Mouse (Mus musculus) R1 (cell line): ENCODE results near the gene Cdh24.
"Not testable (repeated sequence)": the region's sequence is repeated elsewhere in the genome, so short reads cannot be mapped to it uniquely, and the experiment has no call there.

ENCODE experiments used
- DNase-seq: peaks from one replicate; pipeline ENCODE4 v3.0.0-alpha.2; 2018; ENCODE audit warnings: low read depth, low spot score

Cdh24 gene

DNA sequence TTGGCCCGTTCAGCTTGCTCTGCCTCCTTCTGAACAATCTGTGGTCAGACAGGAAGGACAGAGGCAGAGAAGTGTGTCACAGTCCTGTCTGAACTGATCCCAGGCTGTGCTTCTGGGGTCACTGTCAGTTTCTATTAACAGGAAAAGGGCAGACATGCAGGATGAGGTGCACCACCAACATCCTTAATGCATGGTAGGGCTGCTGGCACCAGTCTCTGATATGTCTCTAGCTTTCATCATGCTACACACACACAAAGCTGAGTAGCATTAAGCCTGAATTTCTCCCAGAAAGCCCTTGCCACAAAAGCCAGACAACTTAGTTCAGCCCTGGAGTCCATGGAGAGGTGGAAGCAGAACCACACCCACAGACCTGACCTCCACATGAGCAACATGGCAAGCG lies 1.8 kb upstream of the Cdh24 start:
- no peak for DNase-seq

DNA sequence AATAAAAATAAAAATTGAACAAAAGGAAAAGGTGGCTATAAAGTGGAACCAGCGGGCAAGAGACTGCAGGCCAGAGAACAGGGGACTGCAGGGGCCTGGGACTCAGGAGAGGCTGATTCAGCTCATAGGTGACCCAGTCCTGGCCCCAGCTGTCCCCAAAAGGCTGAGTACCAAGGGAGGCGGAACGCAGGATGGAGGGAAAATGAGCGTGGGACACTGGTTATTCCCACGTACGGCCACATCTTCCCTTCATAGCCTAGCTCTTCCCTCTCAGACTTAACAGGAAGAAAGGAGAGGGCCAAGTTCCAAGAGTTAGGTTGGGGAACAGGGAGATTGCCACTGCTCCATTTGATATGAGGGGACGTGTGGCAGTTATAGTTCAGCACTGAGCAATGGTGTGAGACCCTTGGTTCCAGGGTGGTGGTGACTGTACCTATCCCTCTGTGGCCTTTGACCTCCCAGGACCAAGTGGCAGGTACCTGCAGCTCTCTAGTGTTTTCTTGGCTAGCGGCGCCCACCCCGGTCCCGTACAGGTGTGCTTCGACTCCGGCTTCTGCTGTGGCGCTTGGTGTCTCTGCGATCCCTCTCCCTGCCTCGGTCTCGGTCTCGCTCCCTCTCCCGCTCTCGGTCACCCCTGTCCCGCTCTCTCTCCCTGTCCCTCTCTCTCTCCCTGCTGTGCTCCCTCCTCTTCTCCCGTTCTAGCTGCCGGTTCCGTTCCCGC lies 1.2 kb upstream of the Cdh24 start:
- no peak for DNase-seq

DNA sequence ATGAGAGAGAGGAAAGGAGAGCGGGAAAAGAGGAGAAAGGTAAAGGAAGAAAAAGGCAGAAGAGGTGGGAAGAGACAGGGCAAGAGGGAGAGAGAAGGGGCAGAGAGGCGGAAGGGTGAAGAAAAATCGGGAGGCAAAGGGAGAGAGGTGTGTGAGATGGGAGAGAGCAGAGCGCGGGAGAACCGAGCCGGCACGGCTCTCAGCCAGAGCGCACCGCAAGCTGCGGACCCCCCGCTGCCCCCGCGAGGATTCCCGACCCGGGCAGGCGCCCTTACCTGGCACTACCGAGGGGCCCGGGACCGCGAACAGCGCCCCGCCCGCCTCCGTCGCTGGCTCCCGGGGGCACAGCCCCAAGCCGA lies 239 bp downstream of the Cdh24 start, which contains the start of gene Gm17606:
Gene Gm17606, plus strand, starts transcription at position 7 of the 359 bp plus-strand sequence.
- no peak for DNase-seq

DNA sequence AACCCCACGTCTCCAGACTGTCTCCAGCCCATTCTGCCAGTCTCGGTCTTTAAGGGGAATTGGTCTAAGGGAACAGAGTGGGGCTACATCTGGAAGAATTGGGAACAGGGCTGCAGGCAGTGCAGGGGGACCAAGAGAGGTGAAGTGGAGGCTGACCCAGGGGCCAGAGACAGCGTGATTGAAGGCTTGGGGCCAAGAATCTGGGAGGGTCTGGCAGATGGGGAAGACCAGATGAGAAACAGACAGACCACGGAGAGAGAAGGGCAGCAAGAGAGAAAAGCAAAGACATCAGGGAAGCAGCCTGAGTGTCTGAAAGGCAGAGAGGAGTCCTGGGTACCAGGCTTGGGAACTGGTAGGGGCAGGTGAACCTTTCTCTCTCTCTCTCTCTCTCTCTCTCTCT lies 1.0 kb downstream of the Cdh24 start:
- no peak for DNase-seq

DNA sequence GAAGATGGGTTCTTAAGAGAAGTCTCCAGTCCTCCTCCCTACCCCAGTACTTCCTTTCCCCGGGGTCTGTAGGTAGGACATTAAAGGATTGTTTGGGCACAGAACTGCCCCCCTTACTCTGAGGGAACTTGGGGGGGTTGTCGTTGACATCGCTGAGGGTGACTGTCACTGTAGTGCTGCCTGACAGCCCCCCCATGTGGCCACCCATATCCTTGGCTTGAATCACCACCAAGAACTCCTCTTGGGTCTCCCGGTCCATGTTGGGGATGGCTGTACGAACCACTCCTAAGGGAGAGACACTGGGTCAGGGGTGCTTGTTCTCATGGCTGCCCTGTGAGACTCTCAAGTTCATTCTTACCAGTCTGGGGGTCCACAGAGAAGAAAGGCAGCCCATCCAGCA lies 3.0 kb downstream of the Cdh24 start:
- no peak for DNase-seq

DNA sequence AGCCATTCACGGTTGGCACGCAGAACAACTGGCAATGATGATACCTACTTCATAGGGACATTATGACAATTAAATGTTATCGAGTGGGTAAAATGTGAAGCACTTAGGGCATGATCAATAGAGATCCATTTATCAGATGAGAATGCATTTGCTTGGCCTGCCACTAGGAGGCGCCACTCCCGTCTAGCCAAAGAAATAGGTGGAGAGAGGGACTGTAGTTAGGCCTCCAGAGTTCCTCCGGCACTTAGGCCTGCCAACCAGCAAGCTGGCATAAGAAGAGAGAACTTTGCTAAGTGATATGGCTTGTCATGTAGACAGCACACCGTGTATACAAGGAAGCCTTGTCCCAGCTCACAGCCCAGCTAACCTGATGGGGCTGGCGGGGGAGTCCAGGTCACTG lies 4.2 kb downstream of the Cdh24 start:
- peak; percentile 75 for DNase-seq

DNA sequence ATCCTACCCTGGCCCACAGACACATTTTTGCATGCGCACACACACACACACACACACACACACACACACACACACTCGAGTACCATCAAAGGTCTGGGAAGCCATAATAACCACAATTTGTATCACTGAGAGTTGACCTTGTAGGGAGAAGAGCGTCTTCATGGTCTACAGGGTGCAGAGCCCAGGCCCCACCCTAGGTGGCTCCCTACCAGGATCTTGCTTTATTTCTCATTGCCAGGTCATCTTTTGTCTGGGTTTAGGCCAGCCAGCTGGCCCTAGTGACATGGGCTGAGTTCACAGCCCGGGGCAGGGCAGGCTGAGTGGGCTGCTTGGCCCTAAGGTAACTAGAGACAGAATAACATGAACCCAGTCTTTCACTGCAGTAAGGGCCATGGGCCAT lies 7.0 kb downstream of the Cdh24 start:
- DNase-seq = no peak

DNA sequence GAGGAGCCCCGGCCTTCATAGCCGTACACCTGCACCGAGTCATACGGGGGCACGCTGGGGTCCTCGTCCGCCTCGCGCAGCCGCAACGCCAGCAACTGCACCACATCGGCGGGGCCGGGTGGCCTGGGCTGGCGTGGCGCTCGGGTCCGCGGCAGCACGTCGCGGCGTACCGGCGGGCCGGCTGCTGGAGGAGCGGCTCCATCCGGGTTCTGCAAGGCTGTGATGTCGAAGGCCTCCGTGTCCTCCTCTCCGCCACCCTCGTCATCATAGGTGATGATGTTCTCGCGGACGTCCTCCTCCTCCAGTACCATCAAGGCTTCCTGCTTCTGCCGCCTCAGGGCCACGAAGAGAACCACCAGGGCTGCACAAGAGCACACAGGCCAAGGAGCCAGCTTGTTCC lies 8.9 kb downstream of the Cdh24 start:
- peak; percentile 61 for DNase-seq

DNA sequence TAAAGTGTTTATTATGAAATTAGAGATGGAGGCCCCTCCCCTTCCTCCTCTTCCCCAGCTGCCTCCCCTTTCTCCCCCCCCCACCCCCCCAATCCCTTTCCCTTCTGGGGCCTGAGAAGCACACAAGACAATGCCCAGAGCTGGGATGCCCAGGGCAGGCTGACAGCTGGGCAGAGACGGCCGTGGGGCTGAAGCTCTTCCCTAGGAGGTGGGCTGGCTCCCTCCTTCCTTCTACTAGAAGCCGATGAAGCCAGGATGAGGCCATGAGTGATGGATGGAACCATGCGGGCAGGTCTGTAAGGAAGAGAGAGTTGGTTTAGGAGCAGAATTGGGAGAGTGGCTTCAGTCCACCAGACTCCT lies 9.9 kb downstream of the Cdh24 start:
- DNase-seq = no peak

DNA sequence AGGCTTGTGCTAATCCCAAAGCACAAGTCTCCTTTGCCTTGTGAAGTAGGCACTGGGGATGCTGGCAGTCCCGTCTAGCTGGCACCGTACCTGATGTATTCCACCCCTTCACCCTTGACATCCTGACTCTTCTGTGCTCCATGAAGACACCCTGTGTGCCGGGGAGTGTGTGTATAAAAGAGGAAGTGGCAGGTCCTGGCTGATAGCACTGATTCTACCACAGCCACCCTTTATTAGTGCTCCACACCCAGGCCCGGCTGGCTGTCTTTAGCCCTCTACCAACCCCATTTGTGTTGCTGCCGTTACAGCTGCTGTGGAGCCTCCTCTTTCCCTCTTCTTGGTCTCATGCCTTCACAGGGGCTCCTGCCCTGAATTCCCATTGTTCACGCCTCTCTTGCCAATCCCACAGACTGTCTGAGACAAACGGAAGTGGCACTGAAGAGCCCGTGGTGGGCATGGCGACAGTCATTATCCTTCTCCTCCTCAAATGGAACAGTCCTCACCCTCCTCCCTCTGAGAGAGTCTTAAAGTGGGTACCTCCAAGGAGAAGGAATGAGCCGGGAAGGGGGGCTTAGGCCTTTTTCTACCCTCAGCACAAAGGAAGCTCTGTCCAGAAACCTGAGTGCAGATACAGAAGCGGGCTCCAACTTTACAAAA lies 10.5 kb downstream of the Cdh24 start:
- DNase-seq = no peak

DNA sequence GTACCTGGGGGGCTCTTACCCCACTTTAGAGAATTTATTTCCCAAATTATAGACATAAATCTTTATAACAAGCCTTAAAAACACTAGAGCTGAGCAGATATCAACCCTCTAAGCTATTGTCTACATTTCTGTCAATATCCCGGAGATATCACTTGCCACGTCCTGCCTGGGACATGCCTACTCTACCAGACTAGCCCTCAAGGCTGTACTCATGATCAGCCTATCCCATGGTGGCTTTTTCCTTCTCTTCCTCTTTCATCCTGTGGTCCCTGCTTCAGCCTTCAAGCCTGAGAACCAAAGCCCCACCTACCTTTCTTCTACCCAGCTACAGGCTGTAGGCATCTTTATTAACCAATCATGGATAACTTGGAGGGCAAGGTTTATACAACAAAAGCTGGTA lies 11.4 kb downstream of the Cdh24 start:
- no peak for DNase-seq

DNA sequence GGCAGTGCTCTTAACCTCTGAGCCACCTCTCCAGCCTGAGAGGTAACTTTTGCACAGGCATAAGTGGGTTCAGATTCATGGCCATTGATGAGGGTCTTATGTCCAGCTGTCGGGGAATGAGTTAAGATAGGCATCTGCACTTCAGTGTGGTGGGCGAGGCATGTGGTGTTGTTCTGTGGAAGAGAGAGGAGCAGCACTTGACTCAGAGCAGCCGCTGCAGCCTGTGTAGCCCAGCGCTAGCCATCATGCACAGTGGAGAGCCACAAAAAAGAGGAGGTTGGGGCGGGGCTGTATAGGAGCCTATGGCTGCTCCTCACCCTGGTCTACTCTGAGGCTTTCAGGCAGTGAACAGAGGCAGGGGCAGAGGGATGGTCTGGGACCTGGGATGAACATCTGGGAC lies 13.1 kb downstream of the Cdh24 start:
- no peak for DNase-seq

DNA sequence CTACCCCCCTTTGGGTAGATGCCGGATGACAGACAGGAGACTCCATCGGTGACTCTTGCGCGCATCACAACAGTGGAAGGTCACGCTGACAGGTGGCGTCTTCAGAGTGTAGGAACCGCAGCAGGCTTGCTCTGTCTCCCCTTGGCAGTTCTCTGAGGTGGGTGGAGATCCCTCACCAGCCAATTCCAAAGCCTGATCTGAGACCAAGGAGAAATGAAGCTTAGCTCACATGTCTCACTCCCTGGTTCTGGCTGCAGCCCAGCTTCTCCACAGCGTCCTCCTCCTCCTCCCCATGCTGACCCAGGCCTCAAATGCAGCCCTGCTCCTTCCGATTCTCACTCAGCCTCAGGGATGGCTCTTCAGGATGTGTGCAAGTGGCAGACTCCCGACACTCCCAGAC lies 16.2 kb downstream of the Cdh24 start:
- DNase-seq = no peak

DNA sequence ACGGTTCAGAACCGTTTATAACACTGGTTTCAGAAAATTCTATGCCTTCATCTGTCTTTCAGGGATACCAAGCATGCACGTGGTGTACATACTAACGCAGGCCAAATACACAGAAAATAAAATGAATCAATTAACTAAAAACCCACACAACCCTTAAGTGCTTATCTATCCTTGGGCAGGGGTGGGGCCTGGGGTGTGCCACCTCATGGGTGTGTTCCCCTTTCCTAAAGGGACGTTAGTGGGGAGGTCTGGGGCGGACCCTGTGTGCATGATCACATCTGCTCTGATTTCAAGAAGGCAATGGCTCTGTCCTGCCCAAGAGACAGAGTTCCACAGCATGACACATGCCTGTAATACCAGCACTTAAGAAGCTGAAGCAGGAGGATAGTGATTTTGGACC lies 17.8 kb downstream of the Cdh24 start:
- DNase-seq = no peak

DNA sequence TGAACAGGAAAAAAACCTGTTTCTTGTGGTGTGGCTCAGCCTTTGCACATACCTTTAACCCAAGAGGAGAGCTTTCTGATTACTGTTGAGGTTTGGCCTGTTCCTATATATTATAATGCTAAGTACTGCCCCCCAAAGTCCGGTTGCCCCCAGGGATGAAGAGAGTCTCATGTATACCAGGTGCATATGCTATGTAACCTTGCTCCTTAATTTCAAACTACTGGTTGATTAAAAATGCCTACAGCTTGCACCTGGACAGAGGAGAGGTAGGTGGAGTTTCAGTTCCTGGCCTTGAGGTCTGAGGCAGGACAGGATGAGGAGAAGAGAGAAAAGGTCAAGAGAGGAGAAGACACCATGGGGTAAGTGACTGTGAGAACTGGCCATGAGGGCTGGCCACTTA lies 20.0 kb downstream of the Cdh24 start, which contains the start of gene Psmb11:
Gene Psmb11, plus strand, starts transcription at position 301 of the 400 bp plus-strand sequence.
- DNase-seq = no peak

DNA sequence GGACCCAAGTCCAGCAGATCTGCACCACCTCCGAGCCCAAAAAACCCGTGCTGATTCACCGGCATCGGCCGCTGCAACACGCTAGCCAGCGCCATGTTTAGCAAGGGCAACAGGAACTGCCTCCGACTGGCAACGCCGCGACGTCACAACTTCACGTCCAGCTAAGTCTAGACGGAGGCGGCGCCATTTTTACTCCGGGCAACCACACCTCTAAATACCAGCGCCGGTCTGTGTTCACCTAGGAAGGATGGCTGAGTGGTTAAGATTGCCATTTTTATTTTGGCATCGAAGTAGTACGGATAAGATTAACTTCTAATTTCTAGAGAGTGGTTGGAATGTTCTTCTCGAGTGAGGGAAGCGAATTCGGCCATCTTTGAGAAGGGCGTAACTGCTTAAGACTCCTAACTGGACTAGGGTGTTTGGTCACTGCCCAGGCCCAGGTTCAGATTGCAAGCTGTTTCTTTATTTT lies 23.2 kb downstream of the Cdh24 start, which contains the start of gene Psmb5:
Gene Psmb5, minus strand, starts transcription at position 126 of the 469 bp plus-strand sequence.
- DNase-seq = peak; percentile 95

DNA sequence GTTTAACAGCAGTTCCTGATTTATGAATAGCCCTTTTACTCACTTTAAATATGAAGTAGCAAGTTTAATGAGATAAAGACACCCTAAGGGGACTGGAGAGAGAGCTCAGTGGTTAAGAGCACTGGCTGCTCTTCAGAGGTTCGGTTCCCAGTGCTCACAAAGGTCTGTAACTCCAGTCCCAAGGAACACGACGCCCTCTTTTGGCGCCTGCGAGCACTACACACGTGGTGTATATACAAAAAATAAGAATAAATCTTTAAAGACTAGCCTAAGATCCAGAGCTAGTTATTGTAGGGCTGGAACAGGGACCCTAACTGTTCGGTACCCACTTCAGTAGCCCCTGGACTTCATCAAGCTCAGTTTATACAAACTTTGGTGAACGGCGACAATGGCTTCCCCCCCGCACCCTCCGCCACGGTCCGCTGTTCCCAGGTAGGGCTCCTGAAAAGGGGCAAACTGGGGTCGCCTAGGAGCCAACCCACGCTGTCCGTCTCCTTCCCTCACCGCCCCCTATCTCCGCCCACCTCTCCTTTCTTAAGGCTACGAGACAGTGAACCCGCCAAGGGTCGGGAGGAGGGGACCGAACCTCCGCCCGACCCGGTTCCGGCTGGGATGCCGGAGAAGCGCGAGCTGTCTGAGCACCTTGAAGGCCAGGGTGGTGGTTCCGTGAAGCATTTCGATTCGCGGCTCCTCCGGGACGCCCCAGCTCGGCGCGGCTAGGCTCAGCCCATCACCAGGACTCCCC lies 23.8 kb downstream of the Cdh24 start:
- peak; percentile 81 for DNase-seq

DNA sequence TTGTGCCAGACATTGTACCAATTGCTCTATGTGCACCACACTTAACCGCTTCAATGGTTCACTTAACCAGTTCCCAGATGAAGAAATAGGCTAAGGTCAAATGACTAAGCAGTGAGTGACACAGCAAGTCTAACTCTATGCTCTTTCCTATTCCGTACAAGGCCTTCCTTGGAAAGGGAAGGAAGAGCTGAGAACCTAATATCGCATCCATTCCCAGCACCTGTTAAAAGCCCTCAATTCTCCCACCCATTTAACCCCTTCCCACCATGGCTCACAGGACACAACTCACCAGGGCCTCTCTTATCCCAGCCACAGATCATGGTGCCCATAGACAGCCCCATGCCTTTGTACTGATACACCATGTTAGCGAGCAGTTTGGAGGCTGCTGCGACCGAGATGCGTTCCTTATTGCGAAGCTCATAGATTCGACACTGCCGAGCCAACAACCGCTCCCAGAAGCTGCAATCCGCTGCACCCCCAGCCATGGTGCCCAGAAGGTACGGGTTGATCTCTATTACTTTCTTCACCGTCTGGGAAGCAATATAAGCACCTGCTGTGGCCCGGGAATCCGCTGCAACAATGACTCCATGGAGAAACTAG lies 24.8 kb downstream of the Cdh24 start:
- DNase-seq = no peak

DNA sequence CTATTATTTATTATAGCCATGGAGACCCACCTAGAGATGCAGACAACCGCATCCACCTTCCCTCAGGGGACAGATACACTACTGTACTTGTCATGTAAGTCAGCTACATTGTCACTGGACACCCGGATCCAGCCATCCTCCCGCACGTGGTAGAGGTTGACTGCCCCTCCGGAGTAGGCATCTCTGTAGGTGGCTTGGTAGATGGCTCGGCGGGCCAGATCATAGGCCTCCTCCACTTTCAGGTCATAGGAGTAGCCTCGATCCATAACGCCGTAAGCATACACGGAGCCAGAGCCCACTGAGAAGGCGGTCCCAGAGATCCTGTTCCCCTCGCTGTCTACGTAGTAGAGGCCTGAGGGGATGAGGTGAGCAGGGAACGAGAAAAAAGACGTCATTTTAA lies 27.0 kb downstream of the Cdh24 start:
- not testable (repeated sequence) for DNase-seq

DNA sequence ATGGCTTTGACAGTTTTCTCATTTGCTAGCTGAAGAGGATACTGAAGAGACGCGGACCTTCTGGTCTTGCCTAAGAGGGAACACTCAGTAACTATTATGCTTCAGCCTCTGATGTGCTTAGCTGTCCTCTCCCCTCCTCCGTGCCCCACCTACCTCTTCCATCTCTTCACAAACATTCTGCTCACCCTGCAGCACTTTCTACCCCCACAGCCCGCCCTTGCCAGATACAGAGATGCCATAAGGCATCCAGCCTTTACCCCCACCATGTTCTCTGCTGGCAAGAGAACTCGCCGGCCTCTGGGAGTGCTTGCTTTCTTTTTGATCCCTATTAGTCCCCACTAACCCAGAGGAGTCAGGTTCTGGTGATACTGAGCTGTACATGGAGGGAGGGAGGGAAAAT lies 30.5 kb downstream of the Cdh24 start:
- DNase-seq = no peak

DNA sequence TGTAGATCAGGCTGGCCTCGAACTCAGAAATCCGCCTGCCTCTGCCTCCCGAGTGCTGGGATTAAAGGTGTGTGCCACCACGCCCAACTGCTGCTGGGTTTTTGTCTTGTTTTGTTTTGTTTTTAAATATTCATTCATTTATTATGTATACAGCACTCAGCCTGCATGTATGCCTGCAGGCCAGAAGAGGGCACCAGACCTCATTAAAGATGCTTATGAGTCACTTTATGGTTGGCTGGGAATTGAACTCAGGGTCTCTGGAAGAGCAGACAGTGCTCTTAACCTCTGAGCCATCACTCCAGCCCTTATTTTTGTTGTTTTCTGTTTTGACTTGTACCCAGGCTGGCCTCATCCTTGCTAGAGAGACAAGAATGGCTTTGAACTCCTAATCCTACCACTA lies 31.2 kb downstream of the Cdh24 start:
- peak; percentile 86 for DNase-seq

DNA sequence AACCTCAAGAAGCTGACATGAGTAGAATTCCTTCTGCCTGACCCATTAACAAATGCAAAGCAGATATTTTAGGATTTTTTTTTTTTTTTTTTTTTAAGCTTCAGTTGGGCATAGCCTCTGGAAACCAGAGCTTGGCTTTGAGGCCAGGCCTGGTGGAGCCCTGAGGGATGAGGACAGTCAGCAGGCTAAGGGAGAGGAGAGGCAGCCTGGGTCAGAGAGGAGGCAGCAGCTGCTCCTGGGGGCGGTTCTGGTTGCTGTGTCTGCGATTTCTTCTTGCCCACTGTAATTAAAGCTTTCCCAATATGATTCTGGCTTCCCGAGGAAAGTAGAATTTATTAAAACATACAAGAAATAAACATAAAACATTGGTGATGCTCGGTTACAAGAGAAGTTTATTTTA lies 31.9 kb downstream of the Cdh24 start:
- no peak for DNase-seq
